Mouse (Mus musculus) small intestine, adult 10 weeks (tissue): Measurements from ENCODE around the gene Foxr1. TPM values are rescaled to one million over a fixed set of nuclear protein-coding genes. Genes with fewer than 3 reads are reported as not detected.

Experiments used
- polyA plus RNA-seq: library from polyadenylated mRNA; stranded (reverse); fragments of 350-450 nt; fragmentation: Illumina TruSeq; extraction: RNeasy Lipid Tissue Mini Kit (QIAGEN cat#74804); gene quantifications from one replicate; pipeline ENCODE4 v1.2.3, GENCODE M21; 2014; ENCODE audit warnings: low replicate concordance

Gene Foxr1
- polyA plus RNA-seq = not detected

DNA sequence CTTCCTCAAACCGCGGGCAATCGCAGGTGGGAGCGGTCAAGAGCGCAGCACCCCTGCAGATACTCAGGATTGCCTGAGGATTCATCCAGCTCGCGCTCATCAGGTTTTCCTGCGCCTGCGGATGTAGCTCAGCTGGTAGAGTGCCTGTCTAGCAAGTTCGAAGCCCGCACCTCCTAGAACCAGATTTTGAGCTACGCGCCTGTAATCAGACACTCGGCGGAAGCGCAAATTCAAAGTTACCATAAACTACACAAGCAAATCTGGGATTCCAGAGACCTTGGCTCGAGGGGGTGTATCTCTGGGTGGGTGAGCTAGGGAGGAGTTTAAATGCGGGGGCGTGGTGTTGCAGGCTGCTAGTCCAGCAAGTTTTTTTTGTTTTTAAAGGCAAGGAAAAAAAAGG is at the start of gene Foxr1:
TSS of gene Foxr1 (minus strand) at position 176 of the 400 bp plus-strand sequence.

GRCm38 (mm10) chr9:44482552-44482951 is 41.6 kb upstream of the Foxr1 start, which contains the start of gene Bcl9l:
TSS of gene Bcl9l (plus strand) at chr9:44482825.

GRCm38 (mm10) chr9:44454891-44455220 is 13.9 kb upstream of the Foxr1 start, which contains the start of gene Upk2:
TSS of gene Upk2 (minus strand) at chr9:44454976.

DNA sequence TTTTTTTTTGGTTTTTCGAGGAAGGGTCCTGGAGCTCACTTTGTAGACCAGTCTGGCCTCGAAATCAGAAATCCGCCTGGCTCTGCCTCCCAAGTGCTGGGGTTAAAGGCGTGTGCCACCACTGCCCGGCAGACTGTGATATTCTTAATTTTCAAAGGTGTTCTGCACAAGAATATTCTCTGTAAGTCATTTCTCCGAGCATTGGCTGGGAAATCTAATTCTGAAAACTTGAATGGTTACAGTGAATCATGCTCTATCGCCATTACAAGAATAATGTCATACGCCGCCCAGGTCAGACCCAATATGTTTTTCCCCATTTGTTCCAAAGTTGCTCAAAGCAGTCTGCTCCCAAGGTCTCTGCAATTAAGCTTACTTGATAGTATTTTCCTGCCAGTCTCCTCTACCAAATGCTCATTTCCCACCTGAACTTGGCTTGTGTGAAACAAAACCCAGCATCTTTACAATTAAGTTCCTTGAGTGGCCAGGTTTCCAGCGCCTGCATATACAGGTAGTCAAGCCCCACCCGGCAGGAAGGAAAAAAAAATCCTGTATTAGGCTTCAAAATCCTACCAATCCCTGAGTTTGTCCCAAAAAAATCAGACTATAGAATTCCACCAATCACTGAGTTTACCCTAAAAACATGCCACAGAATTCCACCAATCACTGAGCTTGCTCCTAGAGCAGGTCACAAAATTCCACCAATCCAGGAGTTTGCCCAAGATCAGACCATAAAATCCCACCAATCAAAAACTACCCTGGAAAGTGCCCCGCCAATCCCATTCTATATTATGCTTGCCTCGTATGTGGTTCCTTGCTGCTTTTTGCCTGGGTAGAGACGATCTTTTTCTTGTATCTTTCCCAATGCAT is 22.2 kb downstream of the Foxr1 start, which contains the start of gene Ccdc84:
TSS of gene Ccdc84 (minus strand) at position 51 of the 867 bp plus-strand sequence.

GRCm38 (mm10) chr9:44406906-44407751 is 33.8 kb downstream of the Foxr1 start, which contains the start of the genes Rps25 and Trappc4:
TSS of gene Rps25 (plus strand) at chr9:44407139.
TSS of gene Trappc4 (minus strand) at chr9:44407600.

GRCm38 (mm10) chr9:44396684-44397411 is 44.1 kb downstream of the Foxr1 start, which contains the start of gene Slc37a4:
TSS of gene Slc37a4 (plus strand) at chr9:44396852.

Other genes with a start within 250 kb of the Foxr1 start
- gene Cbl, start 207.1 kb downstream of the Foxr1 start, polyA plus RNA-seq = 39.1 TPM
- gene Ccdc153, start 200.5 kb downstream of the Foxr1 start, polyA plus RNA-seq = not detected
- 2.2 TPM for gene Pdzd3, start 189.7 kb downstream of the Foxr1 start, polyA plus RNA-seq
- not detected for gene Nlrx1, start 172.5 kb downstream of the Foxr1 start, polyA plus RNA-seq
- not detected for gene Abcg4, start 152.5 kb downstream of the Foxr1 start, polyA plus RNA-seq
- gene Hinfp, start 135.5 kb downstream of the Foxr1 start, polyA plus RNA-seq = 18.5 TPM
- gene C2cd2l, start 120.9 kb downstream of the Foxr1 start, polyA plus RNA-seq = 6.6 TPM
- gene Dpagt1, start 115.1 kb downstream of the Foxr1 start, polyA plus RNA-seq = 7.8 TPM
- gene H2afx, start 106.4 kb downstream of the Foxr1 start, polyA plus RNA-seq = 4.3 TPM
- 18.0 TPM for gene Hmbs, start 96.9 kb downstream of the Foxr1 start, polyA plus RNA-seq
- gene Vps11, start 79.5 kb downstream of the Foxr1 start, polyA plus RNA-seq = 4.8 TPM
- 7.2 TPM for gene Hyou1, start 61.6 kb downstream of the Foxr1 start, polyA plus RNA-seq
- 21.7 TPM for gene Slc37a4, start 44.3 kb downstream of the Foxr1 start, polyA plus RNA-seq
- 316 TPM for gene Rps25, start 34.0 kb downstream of the Foxr1 start, polyA plus RNA-seq
- 40.2 TPM for gene Trappc4, start 33.5 kb downstream of the Foxr1 start, polyA plus RNA-seq
- 16.5 TPM for gene Ccdc84, start 22.6 kb downstream of the Foxr1 start, polyA plus RNA-seq
- not detected for gene Upk2, start 13.8 kb upstream of the Foxr1 start, polyA plus RNA-seq
- gene Bcl9l, start 41.7 kb upstream of the Foxr1 start, polyA plus RNA-seq = 0.89 TPM
- gene Cxcr5, start 120.7 kb upstream of the Foxr1 start, polyA plus RNA-seq = 0.37 TPM
- 130 TPM for gene Ddx6, start 163.8 kb upstream of the Foxr1 start, polyA plus RNA-seq
- 43.8 TPM for gene Treh, start 232.1 kb upstream of the Foxr1 start, polyA plus RNA-seq